Mouse (Mus musculus) lung, adult 2 months (tissue): Measurements from ENCODE around the gene Wdr20. TPM values are rescaled to one million over a fixed set of nuclear protein-coding genes. Genes with fewer than 3 reads are reported as not detected.

Source experiments
- DNase-seq: peaks from one replicate; pipeline ENCODE4 v3.0.0; 2022
- H3K4me1 ChIP-seq: fragments of 200-500 bp; 2 replicates; pipeline ENCODE4 v1.6.1; 2011; ENCODE audit warnings: low read length; ENCODE audit not compliant: control insufficient read depth, insufficient read depth
- H3K4me3 ChIP-seq: fragments of 200-500 bp; replicated peaks from 2 replicates; pipeline ENCODE3; 2011; ENCODE audit warnings: low read depth, mild to moderate bottlenecking, control low read depth, low read length; ENCODE audit errors: extremely low read depth
- CTCF ChIP-seq: fragments of 200-500 bp; IDR thresholded peaks from 2 replicates; pipeline ENCODE4 v1.5.1; 2011; ENCODE audit warnings: mild to moderate bottlenecking, low read length, control low read depth; ENCODE audit not compliant: insufficient read depth
- POLR2A ChIP-seq: fragments of 200-500 bp; IDR thresholded peaks from 2 replicates; pipeline ENCODE4 v1.6.1; 2011; ENCODE audit warnings: low read depth, mild to moderate bottlenecking, control low read depth, low read length, borderline replicate concordance; ENCODE audit errors: extremely low read depth
- WGBS: fragments of 180-500 bp; shearing (Covaris S2); methylation state at CpG from one replicate; pipeline ENCODE4 v1.1.7; 2018; 5-methylcytosine and 5-hydroxymethylcytosine counted together
- polyA plus RNA-seq: library from polyadenylated mRNA; depleted of rRNA; stranded (reverse); fragments of >200 nt; gene quantifications from 2 replicates; pipeline ENCODE4 v1.2.3, GENCODE M21; 2012

Wdr20 gene
- polyA plus RNA-seq, 1 experiment = 16.2 TPM

DNA sequence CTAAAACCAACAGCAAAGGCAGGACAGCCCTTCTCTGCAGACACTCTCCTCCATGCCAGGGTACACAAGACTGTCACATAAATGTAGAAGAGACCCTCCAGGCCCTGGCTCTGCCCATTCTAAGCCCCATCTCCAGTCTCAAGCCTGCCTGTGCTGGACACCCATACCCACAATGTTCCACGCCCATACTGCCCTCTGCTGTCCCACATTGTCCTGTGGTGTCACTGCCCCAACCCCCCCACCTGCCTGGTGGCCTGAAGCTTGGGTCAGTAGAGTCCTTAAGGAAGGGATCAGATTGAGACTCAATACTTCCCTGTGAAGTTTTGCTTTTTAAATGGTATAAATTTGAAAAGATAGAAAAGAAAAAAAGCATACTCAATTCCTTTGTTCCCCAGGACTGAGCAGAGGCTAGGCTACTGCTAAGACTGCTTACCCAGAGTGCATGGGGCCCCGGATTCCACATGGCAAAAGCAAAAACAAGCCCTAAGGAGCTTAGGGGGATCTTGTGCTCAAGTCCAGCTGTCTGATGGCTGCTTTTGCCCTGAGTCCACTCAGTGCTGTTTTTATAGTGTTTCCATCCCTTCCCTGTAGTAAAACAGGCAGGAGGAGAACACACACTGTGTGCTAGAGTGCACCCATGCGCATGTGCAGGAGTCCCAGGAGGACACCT, 68.7 kb downstream of the Wdr20 start:
- no peak for DNase-seq

DNA sequence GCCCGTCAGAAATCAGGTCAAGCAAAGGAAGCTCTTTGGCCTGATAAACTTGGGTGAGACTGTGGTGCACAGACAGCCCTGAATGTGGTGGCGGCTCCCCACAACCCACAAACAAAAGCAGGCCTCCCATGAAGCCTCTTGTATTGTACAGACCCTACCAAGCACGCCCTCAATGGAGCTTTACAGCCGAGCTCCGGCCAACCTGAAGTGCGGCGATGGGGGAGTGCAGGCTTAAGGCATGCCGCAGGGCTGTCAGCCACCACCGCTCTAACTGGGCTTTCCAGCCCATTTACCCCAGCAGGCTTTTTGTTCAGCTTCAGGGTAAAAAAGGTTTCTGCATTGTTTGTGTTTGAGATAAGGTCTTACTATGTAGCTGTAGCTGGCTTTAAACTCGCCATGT, 70.7 kb downstream of the Wdr20 start:
- Histone ChIP-seq H3K4me3 (no peak overlapping the region), H3K4me1 (no peaks in the 10 kb centered on the region)
- WGBS = 76% methylated on average over 10 of the region's 10 CpGs
- no peak for TF ChIP-seq POLR2A
- no peak for TF ChIP-seq CTCF
- no peak for DNase-seq

More for the DNA sequence above, 68.7 kb downstream of the Wdr20 start:
- Histone ChIP-seq H3K4me3 (no peak overlapping the region), H3K4me1 (no peaks in the 10 kb centered on the region)
- WGBS = 81% methylated on average over 3 of the region's 3 CpGs
- TF ChIP-seq POLR2A (no peak), CTCF (peak; percentile 42)

DNA sequence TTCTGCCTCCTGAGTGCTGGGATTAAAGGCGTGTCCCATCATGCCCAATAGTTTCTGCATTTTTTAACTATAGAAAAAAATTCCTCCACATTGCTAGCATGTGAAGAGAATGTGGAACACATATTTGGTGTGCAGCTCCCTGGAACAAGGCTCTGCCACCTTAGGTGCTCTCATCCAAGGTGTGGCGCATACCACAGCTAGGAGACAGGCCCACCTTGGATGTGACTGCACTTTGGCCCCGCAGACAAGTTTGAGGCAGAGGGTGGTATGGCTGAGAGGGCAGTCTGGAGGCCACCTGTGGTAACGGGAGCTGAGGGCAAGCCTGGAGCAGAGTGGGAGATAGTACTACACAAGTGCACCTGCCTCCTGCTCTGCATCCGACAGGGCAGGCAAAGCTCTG, 71.1 kb downstream of the Wdr20 start:
- TF ChIP-seq POLR2A (no peak), CTCF (no peak)
- no peak for DNase-seq
- Histone ChIP-seq H3K4me3 (no peak overlapping the region), H3K4me1 (no peaks in the 10 kb centered on the region)
- WGBS = 77% methylated on average over 5 of the region's 5 CpGs

DNA sequence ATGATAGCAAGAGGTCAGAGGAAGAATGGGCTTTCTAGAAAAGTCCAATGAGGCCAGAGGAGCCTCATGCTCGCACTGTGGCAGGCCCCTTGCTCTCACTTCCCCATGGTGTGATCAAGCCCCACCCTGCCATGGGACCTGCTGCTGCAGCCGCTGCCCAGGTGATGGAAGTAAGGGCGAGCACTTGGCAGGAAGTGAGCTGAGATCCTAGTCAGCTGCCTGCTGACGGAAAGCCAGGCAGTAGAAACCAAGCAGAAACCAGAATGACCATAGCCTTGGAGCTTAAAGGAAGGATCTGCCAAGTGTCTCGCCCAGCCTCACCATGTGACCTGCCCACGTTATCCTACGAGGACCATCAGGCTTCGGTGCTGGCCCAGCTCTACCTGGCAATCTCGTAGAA, 75.4 kb downstream of the Wdr20 start:
- Histone ChIP-seq H3K4me3 (no peak overlapping the region), H3K4me1 (no peaks in the 10 kb centered on the region)
- DNase-seq = no peak
- TF ChIP-seq CTCF (no peak), POLR2A (no peak)
- WGBS = 75% methylated on average over 9 of the region's 9 CpGs

DNA sequence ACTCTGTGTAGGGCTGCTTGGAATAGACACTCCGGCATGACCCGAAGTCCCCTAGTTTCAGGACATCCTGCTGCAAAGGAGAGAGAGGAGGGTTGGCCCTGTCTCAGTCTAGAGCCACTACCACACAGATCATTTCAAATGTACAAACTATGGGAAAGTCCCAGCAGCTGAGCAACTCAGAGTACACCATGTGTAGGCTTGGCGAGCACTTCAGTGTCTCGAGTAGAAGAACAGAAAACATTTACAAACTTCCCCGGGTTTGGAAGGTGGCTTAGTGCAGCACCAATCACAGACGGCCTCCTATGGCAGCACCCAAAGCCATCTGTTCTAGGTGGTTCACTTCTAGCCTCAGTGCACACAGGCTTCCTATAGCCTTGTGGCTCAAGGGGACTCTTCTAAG, 75.9 kb downstream of the Wdr20 start:
- TF ChIP-seq CTCF (no peak), POLR2A (no peak)
- no peak for DNase-seq
- H3K4me3 ChIP-seq = no peak overlapping the region
- 79% methylated on average over 6 of the region's 6 CpGs for WGBS
- no peaks in the 10 kb centered on the region for H3K4me1 ChIP-seq

DNA sequence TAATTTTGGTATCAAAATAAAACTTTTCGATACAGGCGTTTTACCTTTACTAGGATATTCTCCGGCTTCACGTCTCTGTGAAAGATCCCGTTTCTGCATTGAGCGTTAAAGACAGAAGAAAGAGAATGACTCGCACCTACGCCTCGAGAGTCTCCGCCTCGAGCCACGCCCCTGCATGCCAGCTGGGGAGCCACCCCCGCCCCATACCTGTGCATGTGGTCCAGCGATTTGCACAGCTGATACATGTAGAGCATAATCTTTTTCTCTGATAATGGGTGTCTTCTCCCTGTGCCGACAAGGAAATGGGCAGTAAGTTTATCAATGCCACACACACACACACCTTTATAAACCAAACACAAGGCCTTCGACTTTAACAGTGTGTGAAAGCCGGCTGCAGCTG, 77.2 kb downstream of the Wdr20 start:
- TF ChIP-seq CTCF = no peak
- no peak for TF ChIP-seq POLR2A
- Histone ChIP-seq H3K4me1 (no peaks in the 10 kb centered on the region), H3K4me3 (no peak overlapping the region)
- 56% methylated on average over 17 of the region's 17 CpGs for WGBS
- DNase-seq = no peak

DNA sequence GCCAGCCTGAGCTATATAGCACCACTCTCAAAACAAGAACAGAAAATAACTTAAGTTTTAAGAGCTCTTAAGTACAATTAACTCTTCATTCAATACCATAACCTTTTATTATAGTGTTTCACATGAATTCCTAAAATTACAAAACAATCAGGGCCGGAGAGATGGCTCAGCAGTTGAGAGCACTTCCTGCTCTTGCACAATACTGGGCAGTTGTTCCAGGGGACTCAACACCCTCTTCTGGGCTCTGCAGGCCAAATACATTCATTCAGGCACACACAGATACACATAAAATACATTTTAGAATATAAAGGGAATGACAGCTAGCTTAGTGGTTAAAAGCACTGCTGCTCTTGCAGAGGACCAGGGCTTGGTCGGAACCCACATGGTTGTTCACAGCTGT, 79.1 kb downstream of the Wdr20 start:
- TF ChIP-seq CTCF (no peak), POLR2A (no peak)
- WGBS = 59% methylated on average over 2 of the region's 2 CpGs
- Histone ChIP-seq H3K4me3 (no peak overlapping the region), H3K4me1 (no peaks in the 10 kb centered on the region)
- no peak for DNase-seq

DNA sequence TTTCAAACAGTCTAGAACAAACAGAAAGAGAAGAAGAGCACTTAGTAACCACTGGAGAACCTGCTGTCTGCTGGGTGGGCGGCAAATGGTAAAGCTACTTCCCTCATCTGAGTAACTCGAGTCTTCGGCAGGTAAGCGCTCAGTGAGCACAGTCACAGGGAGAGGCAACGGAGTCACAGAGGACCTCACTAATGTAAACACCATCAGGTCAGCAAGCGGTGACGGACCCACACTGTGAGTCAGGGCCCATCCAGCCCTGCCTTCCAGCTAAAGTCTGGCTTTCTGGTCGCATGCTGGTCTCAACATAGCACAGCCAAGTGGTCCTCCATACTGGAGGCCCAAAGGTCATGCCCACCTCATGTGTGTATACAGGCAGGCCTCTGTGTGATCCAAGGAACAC, 81.6 kb downstream of the Wdr20 start:
- no peak for DNase-seq

DNA sequence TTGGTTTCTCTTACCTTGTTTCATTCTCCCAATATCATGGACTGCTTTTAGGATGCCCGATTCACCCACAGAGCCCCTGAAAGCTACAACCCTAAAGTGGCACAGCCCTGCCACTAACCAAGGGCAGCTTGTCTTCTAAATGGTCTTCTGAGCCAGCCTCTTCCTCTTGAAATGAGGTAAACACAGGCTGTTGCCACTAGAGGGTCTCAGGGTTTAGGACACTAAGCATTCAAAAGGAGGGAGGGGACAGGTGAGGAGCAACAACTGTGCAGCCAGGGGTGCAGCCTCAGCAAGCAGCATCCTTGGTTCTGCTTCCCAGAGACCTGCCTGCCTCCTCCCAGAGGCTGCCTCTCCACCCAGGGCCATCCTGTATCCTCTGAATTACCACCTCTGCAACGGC, 84.0 kb downstream of the Wdr20 start:
- TF ChIP-seq CTCF (no peak), POLR2A (no peak)
- Histone ChIP-seq H3K4me3 (no peak overlapping the region), H3K4me1 (no peaks in the 10 kb centered on the region)
- no peak for DNase-seq
- 84% methylated on average over 2 of the region's 2 CpGs for WGBS

More for the DNA sequence above, 81.6 kb downstream of the Wdr20 start:
- no peak for TF ChIP-seq CTCF
- TF ChIP-seq POLR2A = no peak
- no peak overlapping the region for H3K4me3 ChIP-seq
- 65% methylated on average over 8 of the region's 8 CpGs for WGBS
- H3K4me1 ChIP-seq = no peaks in the 10 kb centered on the region

DNA sequence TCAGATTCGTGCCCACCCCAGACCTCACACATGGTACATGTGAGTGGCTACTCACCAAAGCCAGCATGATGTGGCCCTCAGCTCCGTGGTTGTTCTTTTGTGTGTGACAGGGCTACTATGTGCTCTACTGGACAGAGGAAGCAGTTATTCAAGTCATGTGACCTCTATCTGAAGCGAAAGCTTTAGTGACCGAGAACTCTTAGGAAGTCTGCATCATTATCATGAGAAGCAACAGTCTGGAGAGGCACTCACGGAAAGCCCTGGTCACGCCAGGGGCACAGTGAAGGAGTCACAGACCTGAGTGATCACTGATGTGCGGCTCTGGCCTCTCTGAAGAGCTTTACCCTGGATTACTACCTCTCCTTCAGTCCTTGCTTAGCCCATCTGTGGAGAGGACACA, 84.6 kb downstream of the Wdr20 start:
- H3K4me1 ChIP-seq = no peaks in the 10 kb centered on the region
- no peak for DNase-seq
- WGBS = 73% methylated on average over 7 of the region's 7 CpGs
- no peak overlapping the region for H3K4me3 ChIP-seq
- no peak for TF ChIP-seq POLR2A
- TF ChIP-seq CTCF = no peak

DNA sequence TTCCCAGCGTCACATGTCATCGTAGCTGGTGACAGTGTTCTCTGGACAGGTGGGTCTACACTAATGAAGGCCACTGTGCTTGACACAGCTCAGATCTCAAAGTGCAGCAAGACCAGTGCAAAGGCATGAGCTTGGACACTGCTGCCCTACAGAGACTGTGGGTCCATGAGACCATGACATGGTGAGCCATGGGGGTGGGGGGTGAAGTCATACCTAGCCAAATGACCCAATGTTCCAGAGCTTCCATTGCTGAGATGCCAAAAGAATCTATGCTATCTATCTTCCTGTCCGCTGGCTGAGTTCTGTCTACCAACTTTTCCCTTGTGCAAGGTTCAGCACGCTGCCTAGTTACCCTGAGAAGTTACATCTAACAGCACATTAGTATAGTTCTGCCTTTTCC, 91.2 kb downstream of the Wdr20 start:
- DNase-seq = no peak
- Histone ChIP-seq H3K4me1 (no peaks in the 10 kb centered on the region), H3K4me3 (no peak overlapping the region)
- 96% methylated on average over 4 of the region's 4 CpGs for WGBS
- TF ChIP-seq POLR2A (no peak), CTCF (no peak)
